Mouse (Mus musculus) monocyte, adult 2 months (primary cell): Measurements from ENCODE around the gene Klhdc10.

Experiments
- DNase-seq, 2 experiments: peaks; one replicate each; pipeline ENCODE4 v3.0.0; 2022; ENCODE audit warnings: low spot score in 2 of 2, low read depth in 1 of 2

Klhdc10 gene

DNA sequence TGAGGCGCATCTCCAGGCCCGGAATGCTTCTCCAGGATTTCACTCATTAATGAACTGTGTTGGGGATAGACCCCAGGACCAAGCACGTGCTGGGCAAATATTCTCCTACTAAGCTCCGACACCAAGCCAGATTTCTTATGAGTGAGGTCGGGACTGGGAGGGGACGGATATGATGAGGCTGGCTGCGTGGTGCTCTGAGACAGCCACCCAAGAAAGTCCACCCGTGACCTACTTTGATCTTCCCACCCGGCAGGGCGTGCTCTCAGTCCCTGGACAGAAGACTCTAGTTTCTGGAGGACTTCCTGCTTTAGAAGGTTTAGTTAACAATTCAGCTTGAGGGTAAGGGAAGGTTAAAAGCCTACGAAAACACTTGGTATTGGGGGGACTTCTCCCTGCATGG lies 63.9 kb downstream of the Klhdc10 start:
- DNase-seq, result no peak

DNA sequence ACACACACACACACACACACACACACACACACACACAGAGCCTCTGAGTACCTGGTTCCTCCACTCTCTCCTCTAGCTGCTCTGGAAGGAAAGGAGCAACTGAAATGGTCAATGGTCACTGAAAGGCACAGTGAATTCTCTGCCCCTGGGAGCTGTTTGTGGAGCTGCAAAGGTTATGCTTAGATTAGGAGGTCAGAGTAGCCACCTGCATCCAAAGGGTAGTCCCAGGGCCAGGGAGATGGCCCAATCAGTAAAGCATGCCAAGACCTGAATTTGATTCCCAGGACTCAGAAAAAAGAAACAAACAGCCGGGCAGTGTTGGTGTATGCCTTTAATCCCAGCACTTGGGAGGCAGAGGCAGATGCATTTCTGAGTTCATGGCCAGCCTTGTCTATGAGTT lies 66.4 kb downstream of the Klhdc10 start:
- no peak for DNase-seq

DNA sequence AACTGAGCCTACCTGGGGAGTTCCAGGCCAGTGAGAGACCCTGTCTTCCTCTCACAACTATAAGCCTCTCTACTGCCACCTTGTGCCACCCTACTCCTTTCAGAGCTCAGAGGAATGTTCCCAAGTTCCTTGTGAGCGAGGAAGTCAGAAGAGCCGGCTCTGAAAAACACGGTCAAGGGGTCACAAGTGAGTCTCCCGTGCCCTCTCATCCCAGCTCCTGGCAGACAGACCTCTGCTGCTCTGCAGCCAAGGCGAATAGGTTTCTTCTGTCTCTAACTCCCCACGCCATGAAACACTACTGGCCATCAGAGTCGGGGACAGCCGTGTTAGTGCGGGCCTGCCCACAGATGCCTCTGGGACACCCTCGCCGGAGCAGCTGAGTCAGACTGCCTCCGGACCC lies 67.0 kb downstream of the Klhdc10 start:
- no peak for DNase-seq

DNA sequence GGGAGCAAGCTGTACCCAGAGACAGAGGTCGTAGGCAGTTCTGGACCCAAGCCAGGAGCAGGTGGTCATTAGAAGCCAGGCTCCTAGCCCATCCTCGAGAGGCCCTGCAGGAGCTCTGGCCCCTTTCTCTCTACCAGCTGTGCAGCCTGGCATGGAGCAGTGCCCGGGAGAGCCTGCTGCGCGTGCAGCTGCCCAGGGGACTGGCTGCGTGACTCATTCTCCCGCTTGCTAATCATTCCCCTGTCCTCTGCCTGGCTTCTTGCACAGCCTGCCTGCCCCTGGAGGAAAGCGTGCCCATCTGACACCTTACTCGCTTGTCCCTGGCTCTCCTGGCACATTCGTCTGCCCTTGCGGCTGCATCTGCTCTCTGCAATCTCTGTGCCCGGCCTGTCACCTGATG lies 67.7 kb downstream of the Klhdc10 start:
- DNase-seq, result no peak

DNA sequence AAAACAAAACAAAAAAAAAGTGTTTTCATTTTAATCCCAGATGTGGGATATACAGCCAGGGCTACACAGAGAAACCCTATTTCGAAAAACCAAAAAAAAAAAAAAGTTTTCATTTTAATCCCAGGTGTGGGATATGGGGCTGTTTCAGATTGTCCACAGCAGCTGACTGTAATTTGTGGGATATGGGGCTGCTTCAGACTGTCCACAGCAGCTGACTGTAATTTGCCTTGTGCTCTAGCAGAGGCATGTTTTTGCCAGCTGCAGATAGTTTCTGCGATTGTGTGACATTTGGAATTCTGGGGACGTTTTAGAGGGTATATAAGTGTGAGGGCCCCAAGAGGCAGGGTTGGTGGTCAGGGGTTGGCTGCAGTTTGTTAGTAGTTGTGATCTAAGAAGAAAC lies 70.0 kb downstream of the Klhdc10 start:
- no peak for DNase-seq

DNA sequence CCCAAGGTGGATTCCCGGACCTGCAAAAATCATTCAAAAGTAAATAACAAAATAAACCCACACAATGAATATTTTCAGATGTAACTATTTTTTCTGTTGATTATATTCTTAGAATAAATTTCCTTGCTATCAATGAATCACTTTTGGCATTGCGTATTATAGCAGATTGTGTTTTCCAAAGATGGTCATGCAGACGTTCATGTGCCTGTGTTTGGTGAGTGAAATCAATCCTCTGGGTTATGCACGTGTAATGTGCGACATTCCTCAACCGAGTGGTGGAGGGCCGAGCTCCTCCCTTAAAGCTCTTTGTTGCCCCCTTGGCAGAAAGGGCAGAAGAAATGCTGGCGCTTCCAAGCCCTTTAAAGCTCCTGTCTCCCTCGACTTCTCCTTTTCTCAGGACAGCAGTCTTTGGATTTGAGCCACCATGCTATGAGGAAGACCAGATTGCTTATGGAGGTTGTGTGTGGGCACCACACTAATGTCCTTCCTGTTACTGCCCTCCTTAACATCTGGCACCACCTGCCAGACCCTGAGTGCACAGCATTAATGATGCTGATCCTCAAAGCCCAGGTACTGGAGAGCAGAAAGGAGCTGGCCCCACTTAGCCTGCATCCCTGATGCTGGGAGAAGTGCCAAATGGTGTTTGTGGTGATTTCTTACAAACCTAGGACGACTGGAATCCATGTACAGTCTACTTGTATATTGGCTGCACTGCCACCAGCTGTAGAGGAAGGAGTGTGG lies 74.5 kb downstream of the Klhdc10 start:
- DNase-seq, result no peak

DNA sequence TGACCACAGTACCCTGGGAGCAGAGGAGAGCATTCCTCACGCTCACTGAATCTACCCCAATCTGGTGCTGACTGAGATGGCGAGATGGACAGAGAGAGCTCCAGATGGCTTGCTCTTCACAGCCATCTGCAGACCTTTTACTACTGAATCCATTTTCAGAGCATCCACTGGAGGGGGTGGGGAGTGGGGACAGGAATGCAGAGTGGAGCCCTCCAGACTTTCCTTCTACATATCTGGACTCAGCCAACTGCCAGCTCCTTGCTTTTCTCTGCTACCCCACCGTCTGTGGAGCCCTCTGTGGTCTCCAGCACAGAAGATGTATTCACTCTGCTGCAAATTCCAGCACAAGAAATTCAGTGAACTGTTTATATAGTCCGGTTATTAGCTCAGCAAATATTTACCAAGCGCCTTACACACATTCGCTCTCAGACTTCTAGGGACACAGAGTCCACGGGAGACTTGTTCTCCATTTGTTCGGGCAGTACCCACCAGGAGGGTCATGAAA lies 75.6 kb downstream of the Klhdc10 start:
- no peak for DNase-seq

DNA sequence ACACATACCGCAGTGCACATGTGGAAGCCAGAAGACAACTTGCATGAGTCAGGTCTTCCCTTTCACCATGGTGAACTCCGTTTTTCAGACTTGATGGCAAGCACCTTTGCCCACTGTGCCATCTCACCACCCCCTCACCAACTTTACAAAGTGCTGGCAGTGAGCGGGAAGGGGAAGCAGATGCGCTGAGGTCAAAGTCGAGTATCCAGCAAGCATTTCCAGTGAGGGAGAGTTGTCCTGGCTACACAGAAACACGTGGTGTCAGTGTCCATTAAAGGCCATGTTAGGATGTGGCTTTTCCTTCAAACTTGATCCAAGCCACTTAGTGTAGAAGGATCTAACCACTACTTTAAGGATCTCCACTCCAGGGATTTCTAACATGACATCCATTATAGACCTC lies 76.1 kb downstream of the Klhdc10 start:
- DNase-seq, result no peak

DNA sequence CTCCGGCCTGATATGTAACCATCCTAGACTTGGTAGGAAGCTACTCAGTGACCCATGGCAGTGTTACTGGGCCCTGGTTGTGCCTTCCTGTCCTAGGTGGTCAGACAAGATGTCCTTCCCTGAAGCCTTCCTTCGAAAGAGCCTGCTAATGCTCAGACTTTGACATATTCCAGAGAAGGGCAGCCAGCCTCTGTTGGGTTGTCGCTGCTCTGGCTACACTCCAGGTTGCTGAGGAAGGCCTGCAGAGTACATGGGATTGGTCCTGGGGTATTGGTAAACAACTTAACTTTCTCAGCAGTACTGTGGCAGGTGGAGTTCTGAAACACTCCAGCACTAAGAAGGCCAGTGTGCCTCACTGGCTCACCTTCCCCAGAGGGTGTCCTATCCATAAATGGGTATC lies 77.8 kb downstream of the Klhdc10 start:
- DNase-seq, result no peak

DNA sequence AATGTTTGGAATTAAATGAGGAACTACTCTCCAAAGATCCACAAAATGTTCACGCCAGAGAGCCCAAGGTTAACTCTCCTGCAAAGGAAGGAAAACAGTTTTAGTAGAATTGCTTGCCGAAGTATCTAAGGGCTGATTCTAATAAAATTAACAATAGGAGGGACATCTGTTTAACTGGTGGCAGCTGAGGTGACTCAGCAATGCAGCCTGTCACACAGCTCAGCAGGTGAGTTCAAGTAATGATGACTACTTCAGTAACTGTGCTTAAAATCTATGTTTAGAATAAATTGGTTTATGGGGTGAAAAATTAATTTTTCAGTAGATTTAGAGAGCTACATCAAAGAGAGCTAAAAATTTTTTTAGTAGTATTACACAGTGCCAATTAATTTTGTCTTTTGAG lies 81.2 kb downstream of the Klhdc10 start:
- DNase-seq, result no peak

DNA sequence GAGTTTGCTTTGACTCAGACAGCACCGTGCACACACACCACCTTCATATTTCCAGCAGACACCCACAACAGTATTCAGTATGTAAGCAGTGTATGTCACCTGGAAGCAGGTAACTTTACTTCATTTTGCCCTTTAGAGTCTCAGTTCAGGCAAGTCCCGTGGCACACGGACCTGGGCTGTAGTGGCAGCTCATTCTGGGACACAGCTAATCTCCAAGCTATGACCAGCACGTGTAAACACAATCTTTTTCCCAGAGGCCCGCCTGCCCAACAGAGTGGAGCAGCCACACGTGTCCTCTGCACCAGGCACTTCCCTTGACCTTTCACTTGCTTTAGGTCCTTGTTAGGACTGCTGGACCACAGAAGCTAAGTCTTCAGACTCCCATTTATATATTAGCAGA lies 84.8 kb downstream of the Klhdc10 start:
- DNase-seq, result no peak

DNA sequence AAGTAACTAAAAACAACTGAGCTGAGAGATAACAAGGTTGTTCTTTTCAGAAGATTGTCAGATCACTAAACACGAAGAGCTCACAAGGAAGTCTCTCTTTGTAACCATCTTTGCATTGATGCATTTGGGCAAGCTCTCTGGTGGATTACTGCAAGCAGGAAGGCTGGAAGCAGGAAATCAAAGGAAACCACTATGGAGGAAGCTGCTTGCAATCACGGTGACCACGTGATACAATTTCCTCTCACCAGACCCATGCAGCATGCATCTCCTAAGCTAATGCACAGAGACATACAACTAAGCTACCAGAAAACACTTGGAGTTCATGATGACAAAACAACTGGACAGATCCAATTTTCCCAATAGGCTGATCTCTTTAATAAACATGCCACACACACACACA lies 97.4 kb downstream of the Klhdc10 start:
- DNase-seq, result no peak
